Mouse (Mus musculus) liver, adult 2 months (tissue): ENCODE data around the gene Zbp1.

ENCODE experiments used
- CTCF ChIP-seq: fragments of 200-500 bp; IDR thresholded peaks from 2 replicates; pipeline ENCODE4 v1.5.1; 2011; ENCODE audit warnings: low read depth, low read length, control low read depth
- POLR2A ChIP-seq: fragments of 200-500 bp; IDR thresholded peaks from 2 replicates; pipeline ENCODE4 v1.6.1; 2011; ENCODE audit warnings: low read length, control low read depth; ENCODE audit not compliant: insufficient read depth; ENCODE audit errors: extremely low read depth

- TF ChIP-seq CTCF: no peak
- no peak for TF ChIP-seq POLR2A
These were observed 44.2 kb downstream of the Zbp1 start for GRCm38 (mm10) chr2:173174569-173174968.
